Mouse (Mus musculus) hindbrain, embryonic 14.5 days (tissue): ENCODE results near the gene Vmn2r3. TPM values are rescaled to one million over a fixed set of nuclear protein-coding genes. Genes with fewer than 3 reads are reported as not detected.
"Not testable (repeated sequence)": the region's sequence is repeated elsewhere in the genome, so short reads cannot be mapped to it uniquely, and the experiment has no call there.

Source experiments
- ATAC-seq: fragments of 200-750 bp; cut with Nextera tagmentation; 2 replicates; pipeline ENCODE4 v1.8.0; 2017; ENCODE audit warnings: moderate number of reproducible peaks, mild to moderate bottlenecking, moderate TSS enrichment, moderate library complexity; ENCODE audit not compliant: low FRiP score
- DNase-seq: peaks from one replicate; pipeline ENCODE4 v3.0.0-alpha.2; 2015; ENCODE audit warnings: low spot score
- H3K27ac ChIP-seq: fragments of 300-500 bp; sonication (generic); 2 replicates; pipeline ENCODE4 v1.5.1; 2014; ENCODE audit warnings: mild to moderate bottlenecking, moderate library complexity
- H3K27me3 ChIP-seq: fragments of 300-500 bp; sonication (generic); 2 replicates; pipeline ENCODE4 v1.6.1; 2014; ENCODE audit warnings: mild to moderate bottlenecking, low read length, mixed read lengths; ENCODE audit not compliant: control insufficient read depth, insufficient read depth
- H3K36me3 ChIP-seq: fragments of 300-500 bp; sonication (generic); replicated peaks from 2 replicates; pipeline ENCODE4 v1.6.1; 2014; ENCODE audit not compliant: control insufficient read depth, insufficient read depth
- H3K4me1 ChIP-seq: fragments of 300-500 bp; sonication (generic); replicated peaks from 2 replicates; pipeline ENCODE4 v1.6.1; 2014; ENCODE audit warnings: antibody characterized with exemption, low read length, mixed read lengths; ENCODE audit not compliant: control insufficient read depth, insufficient read depth
- H3K4me2 ChIP-seq: fragments of 300-500 bp; sonication (generic); replicated peaks from 2 replicates; pipeline ENCODE4 v1.6.1; 2014; ENCODE audit warnings: mild to moderate bottlenecking, moderate library complexity
- H3K4me3 ChIP-seq: fragments of 300-500 bp; sonication (generic); replicated peaks from 2 replicates; pipeline ENCODE4 v1.5.1; 2014; ENCODE audit warnings: mild to moderate bottlenecking, low read length
- H3K9ac ChIP-seq: fragments of 300-500 bp; sonication (generic); 2 replicates; pipeline ENCODE4 v1.6.1; 2014
- H3K9me3 ChIP-seq: fragments of 300-500 bp; sonication (generic); 2 replicates; pipeline ENCODE4 v1.6.1; 2016; ENCODE audit warnings: low read length; ENCODE audit not compliant: control insufficient read depth
- WGBS: fragments of 180-500 bp; shearing (Covaris S2); extraction: QIAGEN DNeasy Blood & Tissue Kit; methylation state at CpG from one replicate; pipeline ENCODE4 v1.1.7; 2014; 5-methylcytosine and 5-hydroxymethylcytosine counted together
- polyA plus RNA-seq: library from polyadenylated mRNA; unstranded; fragments of >200 nt; fragmentation: Nextera tagmentation; extraction: Ambion mirVana; gene quantifications from 2 replicates; pipeline ENCODE4 v1.2.1, GENCODE M21; 2014

Gene Vmn2r3
- polyA plus RNA-seq = 0.04 TPM in 1 of 2 replicates, not detected in the other

DNA sequence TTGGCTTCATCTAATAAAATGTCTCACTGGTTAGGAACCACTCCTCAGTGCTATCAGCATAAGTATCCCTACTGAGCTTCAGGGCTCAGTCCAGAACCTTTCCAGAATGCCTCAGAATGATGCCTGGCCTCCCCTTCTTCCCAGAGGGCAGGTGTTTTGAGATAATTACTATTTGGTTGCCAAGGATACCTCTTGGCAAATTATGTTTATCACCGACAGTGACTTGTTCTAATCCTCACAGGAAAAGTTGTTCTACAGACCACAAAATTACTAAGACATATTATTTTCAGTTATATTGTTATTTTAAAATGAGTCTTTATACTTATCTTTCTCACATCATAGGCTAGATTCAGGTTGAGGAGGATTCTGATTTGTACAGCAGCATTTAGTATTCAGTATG, at the start of gene Vmn2r3:
Gene Vmn2r3 (minus strand): TSS at position 101 of the 400 bp plus-strand sequence.
- no peak for DNase-seq
- Histone ChIP-seq H3K4me1 (no peaks in the 10 kb centered on the region), H3K27ac (no peak within 1 kb of the TSS), H3K4me2 (no peak within 1 kb of the TSS), H3K36me3 (no peaks in the 10 kb centered on the region), H3K9me3 (no peaks in the 10 kb centered on the region), H3K27me3 (no peaks in the 10 kb centered on the region), H3K4me3 (no peak within 1 kb of the TSS), H3K9ac (no peak within 1 kb of the TSS)
- no peak for ATAC-seq
- WGBS = 64% methylated on average over 1 of the region's 1 CpGs

DNA sequence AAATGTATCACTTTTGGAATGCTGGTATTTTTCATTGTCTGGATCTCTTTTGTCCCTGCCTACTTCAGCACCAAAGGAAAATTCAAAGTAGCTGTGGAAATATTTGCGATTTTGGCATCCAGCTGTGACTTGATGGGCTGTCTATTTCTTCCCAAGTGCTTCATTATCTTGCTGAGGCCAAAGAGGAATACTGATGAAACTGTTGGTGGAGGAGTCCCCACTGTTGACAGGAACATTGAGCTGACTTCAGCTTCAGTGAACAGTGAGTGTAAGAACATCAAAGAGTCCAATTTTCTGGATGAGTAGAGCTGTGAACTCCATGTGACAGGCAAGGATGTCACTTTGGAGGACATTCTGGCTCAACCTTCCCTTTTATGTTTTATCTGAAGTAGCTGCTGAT, 43.0 kb upstream of the Vmn2r3 start:
- H3K9ac ChIP-seq = no peak overlapping the region
- H3K4me2 ChIP-seq = no peak overlapping the region
- ATAC-seq = no peak
- H3K27me3 ChIP-seq = no peaks in the 10 kb centered on the region
- DNase-seq = no peak
- no peaks in the 10 kb centered on the region for H3K4me1 ChIP-seq
- no peak overlapping the region for H3K27ac ChIP-seq
- WGBS = 40% methylated on average over 1 of the region's 1 CpGs
- H3K36me3 ChIP-seq = no peaks in the 10 kb centered on the region
- H3K4me3 ChIP-seq = no peak overlapping the region
- no peaks in the 10 kb centered on the region for H3K9me3 ChIP-seq

DNA sequence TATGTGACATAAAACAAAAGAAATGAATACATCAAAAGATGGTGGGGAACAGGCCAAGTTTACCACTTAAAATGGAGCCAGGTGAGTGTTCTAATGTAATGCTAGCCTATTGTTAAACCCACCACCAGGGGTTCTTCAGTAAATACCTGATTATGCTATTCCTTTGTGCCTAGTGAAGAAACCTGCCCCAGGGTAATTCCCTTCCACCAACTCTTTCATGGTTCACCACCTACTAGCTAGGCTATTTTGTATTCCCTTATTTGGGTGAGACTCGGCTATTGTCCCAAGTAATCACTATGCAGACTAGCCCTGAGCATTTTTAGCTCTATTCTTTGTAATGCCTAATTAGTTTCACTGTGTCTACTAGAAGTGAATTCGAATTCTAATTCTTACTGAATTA, 32.3 kb upstream of the Vmn2r3 start:
- Histone ChIP-seq H3K4me3 (no peak overlapping the region), H3K4me2 (no peak overlapping the region), H3K9me3 (no peaks in the 10 kb centered on the region), H3K27me3 (no peaks in the 10 kb centered on the region), H3K36me3 (no peaks in the 10 kb centered on the region), H3K27ac (no peak overlapping the region), H3K4me1 (no peaks in the 10 kb centered on the region), H3K9ac (no peak overlapping the region)
- ATAC-seq = no peak
- 58% methylated on average over 2 of the region's 2 CpGs for whole genome bisulfite sequencing
- DNase-seq = no peak

DNA sequence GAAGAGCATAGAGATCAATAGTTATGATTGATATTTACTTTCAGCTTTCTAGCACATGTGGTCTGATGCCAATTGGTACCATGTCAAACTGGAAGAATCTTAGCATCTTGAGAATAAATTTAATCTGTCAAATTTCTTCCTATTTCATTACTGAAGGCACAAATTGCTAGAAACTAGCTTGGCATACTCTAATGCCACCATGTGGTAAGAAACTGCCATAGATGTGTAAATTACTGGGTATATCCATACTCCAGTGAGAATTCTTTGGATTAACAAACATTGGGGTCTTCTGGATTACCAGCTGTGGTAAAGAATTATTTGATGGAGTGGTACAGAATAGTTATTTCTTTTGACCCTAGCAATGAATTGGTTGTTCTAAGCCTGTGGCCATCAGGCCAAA, 17.3 kb upstream of the Vmn2r3 start:
- no peak overlapping the region for H3K4me3 ChIP-seq
- no peak overlapping the region for H3K4me2 ChIP-seq
- no peaks in the 10 kb centered on the region for H3K36me3 ChIP-seq
- no peak overlapping the region for H3K9ac ChIP-seq
- H3K9me3 ChIP-seq = no peaks in the 10 kb centered on the region
- no peaks in the 10 kb centered on the region for H3K27me3 ChIP-seq
- ATAC-seq = no peak
- H3K27ac ChIP-seq = no peak overlapping the region
- H3K4me1 ChIP-seq = no peaks in the 10 kb centered on the region
- no peak for DNase-seq

DNA sequence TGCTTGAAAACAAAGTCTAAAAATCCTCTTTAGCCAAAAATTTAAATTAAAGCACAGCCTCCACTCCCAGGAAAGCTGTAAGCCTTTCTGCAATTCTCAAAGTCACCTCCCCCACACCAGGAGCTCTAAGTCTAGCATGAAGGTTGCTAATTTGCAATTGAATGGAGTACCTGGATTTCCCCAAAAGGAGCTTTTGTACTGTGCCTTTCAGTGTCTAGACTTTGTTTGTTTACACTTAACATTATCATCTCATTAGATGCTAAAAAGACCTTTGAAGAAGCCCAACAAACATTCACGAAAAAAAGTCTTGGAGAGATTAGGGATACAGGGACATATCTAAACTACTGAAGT, 23.8 kb downstream of the Vmn2r3 start:
- no peak for ATAC-seq

DNA sequence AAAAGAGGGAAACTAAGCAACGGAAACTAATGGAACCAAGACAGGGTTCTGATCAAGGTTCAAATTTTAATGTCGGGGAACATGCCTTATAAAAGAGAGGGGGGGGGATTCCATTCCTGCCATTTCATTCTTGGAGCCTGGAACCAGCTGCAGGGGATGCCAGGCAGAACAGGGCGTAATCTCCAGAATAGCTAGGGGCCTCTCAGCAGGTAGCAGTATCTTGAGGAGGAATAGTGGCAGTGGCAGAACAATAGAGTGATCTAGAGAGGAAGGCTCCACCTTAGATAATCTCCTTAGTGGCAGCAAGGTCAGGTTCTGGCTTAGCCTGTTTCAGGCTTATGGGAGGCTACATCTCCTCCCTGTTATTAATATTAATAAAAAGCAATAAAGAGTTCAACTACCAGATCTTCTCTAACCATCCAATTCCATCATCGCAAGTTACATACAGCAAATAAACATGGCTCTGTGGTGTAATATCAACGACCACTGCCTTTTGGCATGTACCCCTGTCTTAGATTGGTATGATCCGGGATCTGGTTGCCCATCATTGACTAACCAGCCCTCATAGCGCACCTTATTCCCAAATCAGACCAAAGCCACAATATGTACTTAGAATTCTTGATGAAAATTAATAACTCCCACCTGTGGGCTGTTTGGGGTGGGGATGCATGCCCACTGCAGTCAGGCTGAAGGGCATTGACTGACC, 24.3 kb downstream of the Vmn2r3 start:
- H3K9me3 ChIP-seq, ATAC-seq, H3K36me3 ChIP-seq, H3K4me2 ChIP-seq, H3K4me3 ChIP-seq, H3K9ac ChIP-seq, DNase-seq, H3K27ac ChIP-seq, H3K4me1 ChIP-seq, H3K27me3 ChIP-seq: not testable (repeated sequence)
- 31% methylated on average over 7 of the region's 7 CpGs for WGBS

More for the DNA sequence above, 23.8 kb downstream of the Vmn2r3 start:
- H3K4me1 ChIP-seq = no peaks in the 10 kb centered on the region
- WGBS = 13% methylated on average over 1 of the region's 1 CpGs
- H3K4me2 ChIP-seq = no peak overlapping the region
- no peaks in the 10 kb centered on the region for H3K9me3 ChIP-seq
- no peak overlapping the region for H3K9ac ChIP-seq
- no peak overlapping the region for H3K27ac ChIP-seq
- H3K27me3 ChIP-seq = no peaks in the 10 kb centered on the region
- no peak for DNase-seq
- no peaks in the 10 kb centered on the region for H3K36me3 ChIP-seq
- no peak overlapping the region for H3K4me3 ChIP-seq

DNA sequence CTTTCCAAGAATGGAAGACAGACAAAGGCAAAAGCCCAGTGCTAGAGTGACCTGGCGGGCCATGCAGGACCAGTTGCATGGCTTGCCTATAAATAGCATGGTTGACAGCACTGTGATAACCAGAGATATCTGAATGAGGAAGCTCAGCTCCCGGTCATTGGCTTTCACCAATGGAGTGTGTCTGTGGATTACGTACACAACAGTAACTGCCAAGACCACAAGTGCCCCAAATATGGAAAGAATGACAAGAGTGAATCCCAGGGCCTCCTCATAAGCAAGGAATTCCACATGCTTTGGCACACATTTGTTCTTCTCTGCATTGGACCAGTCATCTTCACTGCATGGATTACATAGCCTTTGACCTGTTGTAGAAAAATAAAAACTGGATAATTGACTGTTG, 29.9 kb downstream of the Vmn2r3 start:
- Histone ChIP-seq H3K36me3 (no peaks in the 10 kb centered on the region), H3K27ac (no peak overlapping the region), H3K27me3 (no peaks in the 10 kb centered on the region), H3K9ac (no peak overlapping the region), H3K4me3 (no peak overlapping the region), H3K4me2 (no peak overlapping the region), H3K4me1 (no peaks in the 10 kb centered on the region), H3K9me3 (no peaks in the 10 kb centered on the region)
- 93% methylated on average over 3 of the region's 3 CpGs for WGBS
- ATAC-seq = no peak
- DNase-seq = no peak

DNA sequence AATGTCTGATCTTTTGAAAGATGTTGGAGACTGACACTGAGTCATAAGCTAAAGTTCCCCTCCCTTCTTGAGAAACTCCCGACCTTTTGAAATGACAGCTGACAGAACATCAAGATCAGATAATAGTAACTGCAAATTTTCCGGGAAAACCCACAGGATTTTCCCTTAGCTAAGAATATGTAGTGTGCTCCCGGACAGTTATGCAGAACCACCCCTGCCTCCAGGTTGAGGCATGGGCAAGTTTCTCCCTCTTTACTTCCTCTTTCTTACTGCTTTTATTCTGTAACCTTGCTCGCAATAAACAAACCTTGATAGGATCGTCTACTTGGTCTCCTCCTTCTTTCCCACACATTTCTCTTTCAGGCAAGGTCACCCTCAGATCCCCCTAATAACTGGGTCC, 37.9 kb downstream of the Vmn2r3 start:
- no peaks in the 10 kb centered on the region for H3K9me3 ChIP-seq
- no peak overlapping the region for H3K9ac ChIP-seq
- H3K4me2 ChIP-seq = no peak overlapping the region
- no peak for DNase-seq
- no peak for ATAC-seq
- no peaks in the 10 kb centered on the region for H3K4me1 ChIP-seq
- WGBS = 91% methylated on average over 5 of the region's 5 CpGs
- H3K4me3 ChIP-seq = no peak overlapping the region
- H3K36me3 ChIP-seq = no peaks in the 10 kb centered on the region
- H3K27me3 ChIP-seq = no peaks in the 10 kb centered on the region
- no peak overlapping the region for H3K27ac ChIP-seq

DNA sequence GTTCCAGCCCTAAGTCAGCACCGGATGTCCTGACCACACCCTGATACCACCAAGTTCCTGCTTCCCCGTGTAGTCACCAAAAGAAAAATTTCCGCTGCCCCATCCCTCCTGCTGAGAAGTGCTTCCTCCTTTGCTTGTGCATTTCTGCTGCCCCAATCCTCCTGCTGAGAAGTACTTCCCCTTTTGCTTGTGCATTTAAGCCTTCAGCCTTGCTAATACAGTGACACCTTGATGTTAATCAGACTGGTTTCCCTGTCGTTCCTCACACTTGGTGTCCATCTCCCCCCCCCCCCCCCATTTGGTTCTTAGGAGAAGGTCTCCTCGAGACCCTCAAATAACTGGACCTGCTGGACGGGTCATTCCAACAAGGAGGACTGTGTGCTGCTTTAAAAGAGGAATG, 39.0 kb downstream of the Vmn2r3 start:
- H3K27me3 ChIP-seq, H3K9me3 ChIP-seq, H3K4me2 ChIP-seq, DNase-seq, H3K36me3 ChIP-seq, ATAC-seq, H3K9ac ChIP-seq, H3K4me3 ChIP-seq, H3K27ac ChIP-seq, H3K4me1 ChIP-seq: not testable (repeated sequence)
- WGBS = 84% methylated on average over 6 of the region's 6 CpGs

DNA sequence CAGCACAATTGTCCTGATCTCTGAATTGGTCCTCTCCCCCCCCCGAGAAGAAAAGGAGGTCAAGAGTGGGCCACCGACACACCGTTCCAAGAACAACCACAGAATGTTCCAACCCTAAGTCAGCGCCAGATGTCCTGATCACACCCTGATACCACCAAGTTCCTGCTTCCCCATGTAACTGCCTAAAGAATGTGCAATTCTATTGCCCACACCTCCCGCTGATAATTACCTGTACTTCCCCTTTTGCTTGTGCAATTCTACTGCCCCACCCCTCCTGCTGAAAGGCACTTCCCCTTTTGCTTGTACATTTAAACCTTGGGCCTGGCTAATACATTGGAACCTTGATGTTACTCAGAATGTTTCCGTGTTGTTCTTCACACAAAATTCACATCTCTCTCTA, 54.0 kb downstream of the Vmn2r3 start:
- H3K36me3 ChIP-seq, H3K4me3 ChIP-seq, H3K27me3 ChIP-seq, H3K9me3 ChIP-seq, H3K4me1 ChIP-seq, ATAC-seq, H3K27ac ChIP-seq, DNase-seq, H3K4me2 ChIP-seq, H3K9ac ChIP-seq: not testable (repeated sequence)
- WGBS = 95% methylated on average over 6 of the region's 6 CpGs
